Mouse (Mus musculus) layer of hippocampus, adult 2 months (tissue): Measurements from ENCODE around the gene Cybrd1. TPM values are rescaled to one million over a fixed set of nuclear protein-coding genes. Genes with fewer than 3 reads are reported as not detected.

Source experiments
- DNase-seq, 2 experiments: peaks; one replicate each; pipeline ENCODE4 v3.0.0; 2022; ENCODE audit warnings: low spot score in 2 of 2
- H3K27ac ChIP-seq: fragments of 200-600 bp; 2 replicates; pipeline ENCODE4 v1.8.1; 2022
- H3K4me3 ChIP-seq: fragments of 200-600 bp; 2 replicates; pipeline ENCODE4 v1.8.1; 2022; ENCODE audit warnings: mild to moderate bottlenecking
- CTCF ChIP-seq: fragments of 200-600 bp; conservative IDR thresholded peaks from 2 replicates; pipeline ENCODE4 v1.8.1; 2022; ENCODE audit warnings: antibody characterized with exemption, mild to moderate bottlenecking, moderate library complexity
- total RNA-seq, 2 experiments: library from RNA; stranded (reverse); gene quantifications; 2 replicates each; pipeline ENCODE4 v1.2.3; 2021

The Cybrd1 gene
- total RNA-seq, 2 experiments from 2014 or later = 2.7 to 3.2 TPM

GRCm38 (mm10) chr2:71105469-71106215 lies 12.1 kb upstream of the Cybrd1 start:
- no peak for TF ChIP-seq CTCF
- DNase-seq = no peak
- Histone ChIP-seq H3K27ac (no peak overlapping the region), H3K4me3 (no peak overlapping the region)

DNA sequence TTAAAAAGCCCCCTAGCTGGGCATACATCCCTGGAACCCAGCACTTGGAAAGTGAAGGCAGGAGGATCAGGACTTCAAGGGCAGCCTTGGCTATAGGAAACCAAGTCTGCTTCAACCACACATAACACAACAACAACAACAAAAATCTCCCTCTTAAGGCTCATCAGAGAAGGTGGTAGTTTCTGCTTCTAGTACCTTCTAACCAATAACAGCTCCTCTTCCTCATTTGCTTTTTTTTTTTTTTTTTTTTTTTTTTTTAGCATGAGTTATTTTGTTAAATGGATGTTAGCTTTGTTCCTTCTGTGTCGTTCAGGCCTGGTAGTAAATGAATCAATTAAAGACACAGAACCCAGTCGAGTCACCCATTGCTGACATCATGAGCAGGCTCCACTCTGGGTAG lies 10.5 kb upstream of the Cybrd1 start:
- no peak for DNase-seq

GRCm38 (mm10) chr2:71108541-71108940 lies 9.2 kb upstream of the Cybrd1 start:
- Histone ChIP-seq H3K27ac (no peak overlapping the region), H3K4me3 (no peak overlapping the region)
- no peak for TF ChIP-seq CTCF
- DNase-seq = no peak

More for the DNA sequence above, 10.5 kb upstream of the Cybrd1 start:
- TF ChIP-seq CTCF = no peak
- Histone ChIP-seq H3K27ac (no peak overlapping the region), H3K4me3 (no peak overlapping the region)

GRCm38 (mm10) chr2:71113489-71114171 lies 4.1 kb upstream of the Cybrd1 start:
- Histone ChIP-seq H3K4me3 (no peak overlapping the region), H3K27ac (no peak overlapping the region)
- no peak for DNase-seq
- TF ChIP-seq CTCF = no peak

- DNase-seq = no peak
- TF ChIP-seq CTCF = peak; percentile 54
- no peak overlapping the region for H3K27ac ChIP-seq
- H3K4me3 ChIP-seq = no peak overlapping the region
Observed at GRCm38 (mm10) chr2:71116151-71116550, 1.6 kb upstream of the Cybrd1 start.

DNA sequence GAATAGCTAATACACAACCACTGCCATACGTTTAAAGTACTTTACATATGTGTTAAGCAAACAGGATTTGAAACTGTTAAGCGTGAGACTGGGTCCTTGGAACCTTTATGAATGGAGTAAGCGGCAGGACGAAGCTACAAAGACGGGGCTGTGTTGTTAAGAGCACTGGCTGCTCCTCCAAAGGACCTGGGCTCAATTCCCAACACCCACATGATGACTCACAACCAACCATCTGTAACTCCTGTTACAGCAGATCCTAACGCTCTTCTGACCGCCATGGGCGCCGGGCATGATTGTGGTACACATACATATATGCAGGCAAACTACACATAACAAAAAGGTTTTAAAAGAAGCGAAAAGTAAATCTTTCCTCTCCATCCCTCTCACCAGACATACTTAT lies 3.1 kb downstream of the Cybrd1 start:
- no peak for TF ChIP-seq CTCF
- peak; percentile 55 to 63 for DNase-seq
- H3K4me3 ChIP-seq = no peak overlapping the region
- peak overlapping the region; percentile 51; the same call in 1 of the 2 replicates for H3K27ac ChIP-seq

DNA sequence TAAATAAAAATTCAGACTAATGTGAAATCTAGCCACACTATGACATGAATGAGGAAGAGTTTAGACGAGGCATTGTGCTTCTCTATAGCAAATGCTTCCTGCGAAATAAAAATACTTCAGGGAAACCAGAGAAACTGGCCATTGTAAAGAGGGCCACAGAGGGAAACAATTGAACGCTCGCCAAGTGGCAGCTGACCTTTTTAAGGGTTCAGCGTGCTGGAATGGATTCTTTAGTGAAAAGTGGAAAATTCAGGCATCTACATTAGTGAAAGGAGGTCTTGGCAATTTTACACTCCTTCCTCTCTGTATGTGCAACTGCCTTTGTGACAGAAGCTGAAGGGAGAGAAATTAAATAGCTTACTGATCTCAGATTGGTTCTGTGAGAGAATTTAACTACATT lies 3.7 kb downstream of the Cybrd1 start:
- DNase-seq = no peak
- no peak for TF ChIP-seq CTCF
- peak overlapping the region; percentile 51; the same call in 1 of the 2 replicates for H3K27ac ChIP-seq
- no peak overlapping the region for H3K4me3 ChIP-seq

DNA sequence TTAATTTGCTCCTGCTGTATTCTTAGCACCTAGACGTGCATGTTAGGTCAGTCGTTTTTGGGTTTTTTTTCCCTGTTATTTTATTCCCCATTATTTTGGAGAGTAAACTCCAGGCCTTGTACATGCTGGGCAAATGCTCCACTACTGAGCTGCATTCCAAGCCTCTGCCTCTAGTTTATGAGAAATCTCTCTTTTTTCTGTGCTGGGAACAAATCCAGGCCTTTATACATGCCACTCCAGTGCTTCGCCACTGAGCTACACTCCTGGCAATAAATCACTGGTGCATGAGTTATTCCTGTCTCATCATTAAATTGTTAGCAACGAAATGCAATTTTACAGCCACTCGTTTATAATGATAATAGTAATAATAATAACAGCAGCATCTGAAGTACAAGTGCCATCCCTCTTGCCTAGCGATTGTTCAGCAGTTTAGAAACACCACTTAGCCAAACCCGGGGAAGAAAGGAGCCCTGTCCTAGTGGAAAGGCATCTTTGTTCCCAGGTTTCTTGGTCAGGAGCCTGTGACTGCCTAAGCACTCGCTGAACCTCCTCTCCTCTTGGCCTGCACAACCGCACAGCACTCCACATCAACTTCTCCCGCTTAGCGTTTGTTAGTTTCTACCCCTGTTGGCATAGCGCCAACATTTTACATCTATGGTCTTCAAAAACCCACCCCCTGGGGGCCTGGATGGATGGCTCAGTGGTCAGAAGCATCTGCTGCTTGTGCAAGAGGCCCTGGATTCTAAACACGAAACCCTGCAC lies 4.7 kb downstream of the Cybrd1 start:
- TF ChIP-seq CTCF = peak; percentile 24
- no peak for DNase-seq
- Histone ChIP-seq H3K27ac (peak overlapping the region; percentile 55), H3K4me3 (no peak overlapping the region)

- Histone ChIP-seq H3K27ac (no peak overlapping the region), H3K4me3 (no peak overlapping the region)
- no peak for DNase-seq
- no peak for TF ChIP-seq CTCF
Observed at GRCm38 (mm10) chr2:71123591-71123990, 5.9 kb downstream of the Cybrd1 start.

DNA sequence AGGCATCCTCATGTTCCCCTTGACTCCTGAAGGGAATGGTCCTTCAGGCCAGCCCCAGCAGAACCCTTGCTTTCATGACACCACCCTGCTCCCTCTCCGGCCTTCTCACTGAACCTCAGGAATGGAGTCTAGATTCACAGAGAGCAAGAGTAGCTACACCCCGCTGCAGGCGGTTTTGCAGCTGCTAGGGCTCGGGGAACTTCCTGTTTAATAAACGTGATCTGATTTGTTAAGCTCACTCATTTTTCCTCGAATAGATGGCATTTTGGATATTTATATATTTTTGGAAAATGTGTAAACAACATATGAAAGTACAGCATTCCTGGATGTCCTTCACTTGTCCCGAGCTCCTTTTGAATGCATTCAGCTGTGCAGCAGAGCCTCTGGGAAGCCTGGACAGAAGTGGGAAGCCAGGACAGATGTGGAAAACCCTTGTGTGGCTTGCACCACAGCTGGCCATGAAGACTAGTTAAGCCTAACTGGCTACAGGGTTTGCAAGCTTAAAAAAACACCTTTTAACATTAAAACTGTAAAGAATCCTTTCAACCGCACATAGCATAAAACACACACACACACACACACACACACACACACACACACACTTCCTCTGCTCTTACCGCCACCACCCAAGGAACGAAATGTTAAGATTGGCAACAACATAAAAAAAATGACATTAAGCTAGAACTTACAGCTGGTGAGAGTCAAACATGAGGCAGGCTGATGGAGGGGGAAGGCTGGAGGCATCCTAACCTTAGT lies 10.2 kb downstream of the Cybrd1 start:
- H3K27ac ChIP-seq = no peak overlapping the region
- no peak for TF ChIP-seq CTCF
- no peak for DNase-seq
- H3K4me3 ChIP-seq = no peak overlapping the region

DNA sequence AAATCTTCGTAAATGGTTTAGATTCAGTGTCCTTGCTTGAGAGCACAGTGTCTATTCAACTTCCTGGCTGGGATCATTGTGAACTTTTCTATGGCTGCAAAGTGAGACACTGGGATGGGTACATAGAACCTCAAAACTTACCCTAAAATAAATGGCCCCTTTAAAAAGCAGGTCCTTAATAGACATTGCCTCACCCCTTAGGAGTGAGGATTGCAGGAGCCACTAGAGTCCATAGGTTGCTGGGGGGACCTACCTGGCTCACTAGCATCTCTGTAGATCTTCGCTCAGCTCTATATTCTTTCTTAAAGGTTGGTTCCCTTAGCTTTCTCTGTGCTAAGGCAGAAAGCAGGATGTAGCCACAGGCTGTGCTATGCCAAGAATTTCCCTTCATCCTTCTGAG lies 12.6 kb downstream of the Cybrd1 start:
- DNase-seq = no peak
- H3K27ac ChIP-seq = no peak overlapping the region
- H3K4me3 ChIP-seq = no peak overlapping the region
- TF ChIP-seq CTCF = no peak

- no peak overlapping the region for H3K4me3 ChIP-seq
- TF ChIP-seq CTCF = no peak
- DNase-seq = no peak
- no peak overlapping the region for H3K27ac ChIP-seq
Observed at GRCm38 (mm10) chr2:71131866-71132496, 14.3 kb downstream of the Cybrd1 start.
